Mouse (Mus musculus): ENCODE measurements around the gene Lgals9.

Lgals9 gene

DNA sequence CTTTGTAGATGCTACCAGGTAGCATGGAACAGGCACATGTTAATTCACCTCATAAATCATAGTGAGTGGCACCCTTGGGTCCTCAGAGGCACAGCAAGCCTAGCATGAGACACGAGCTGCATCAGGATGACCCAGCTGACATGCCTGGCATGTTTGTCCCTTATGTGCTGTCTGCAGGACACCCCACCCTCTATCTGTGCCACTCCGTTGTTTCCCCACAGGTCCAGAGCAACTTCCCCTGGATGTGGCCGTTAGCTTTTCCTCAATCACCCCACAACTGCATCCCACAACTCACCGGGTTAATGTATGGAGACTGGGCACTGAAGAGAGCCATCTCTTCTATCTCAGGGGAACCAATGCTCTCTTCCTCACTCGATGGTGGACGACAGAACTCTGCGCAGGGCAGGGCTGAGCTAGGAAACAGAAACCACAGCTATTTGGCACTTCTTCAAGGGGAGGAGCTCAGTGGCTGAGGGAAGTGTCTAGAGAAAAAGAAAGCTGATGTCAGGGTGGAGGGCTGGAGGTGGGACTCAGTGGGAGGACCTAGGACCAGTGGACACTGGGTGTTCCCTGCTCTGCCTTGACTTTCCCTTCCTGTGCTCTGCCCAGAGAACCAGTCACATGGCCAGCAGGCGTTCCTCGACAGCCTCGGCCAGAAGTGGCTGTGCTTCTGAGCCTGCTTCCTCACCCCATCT, at the start of gene Lgals9:
Gene Lgals9 (minus strand): TSS at position 464 of the 695 bp plus-strand sequence.
- in situ Hi-C loops (cut with MboI), result no loop called here

DNA sequence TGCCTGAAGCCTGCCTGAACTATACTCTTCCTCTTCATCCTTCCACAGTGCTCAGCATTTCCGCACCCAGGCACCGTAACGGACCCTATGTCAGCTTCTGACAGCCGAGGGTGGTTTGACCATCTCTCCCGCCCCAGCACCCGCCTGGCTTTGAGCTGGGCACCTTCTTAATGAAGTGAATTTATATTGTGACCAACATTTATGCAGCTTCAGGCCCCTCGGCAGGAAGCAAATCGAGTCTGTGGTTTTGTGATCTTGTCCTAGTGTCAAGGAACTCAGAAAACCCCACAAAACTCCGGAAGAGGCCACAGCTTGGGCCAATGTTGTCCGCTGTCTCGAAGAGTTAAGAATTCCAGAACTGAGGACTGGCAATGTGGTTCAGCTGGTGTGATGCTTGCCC, 48.9 kb upstream of the Lgals9 start:
- in situ Hi-C loops (cut with MboI), result loop anchor here (5.0 kb wide), 1 partner anchor 179 kb away; no protein-coding TSS in a partner anchor

DNA sequence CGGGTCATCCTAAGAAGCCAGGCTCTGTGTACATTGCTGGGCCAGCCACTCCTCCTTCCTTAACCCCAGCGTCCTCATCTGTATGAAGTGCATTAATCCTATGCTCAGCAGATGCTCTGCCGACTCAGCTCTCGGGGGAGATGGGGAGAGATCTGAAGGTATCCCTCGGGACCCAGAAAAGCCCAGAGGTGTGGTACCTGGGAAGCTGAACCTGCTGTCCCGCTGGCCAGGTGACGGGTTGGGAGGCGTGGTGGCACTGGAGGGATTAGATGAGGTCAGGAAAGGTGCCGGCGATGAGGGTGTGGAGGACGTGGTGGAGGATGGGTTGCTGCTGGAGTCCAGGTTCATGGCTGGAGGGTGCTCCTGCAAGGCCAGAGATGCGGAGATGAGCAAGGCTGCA, 48.3 kb upstream of the Lgals9 start:
- in situ Hi-C loops (cut with MboI), result loop anchor here (5.0 kb wide), 1 partner anchor 179 kb away; no protein-coding TSS in a partner anchor

DNA sequence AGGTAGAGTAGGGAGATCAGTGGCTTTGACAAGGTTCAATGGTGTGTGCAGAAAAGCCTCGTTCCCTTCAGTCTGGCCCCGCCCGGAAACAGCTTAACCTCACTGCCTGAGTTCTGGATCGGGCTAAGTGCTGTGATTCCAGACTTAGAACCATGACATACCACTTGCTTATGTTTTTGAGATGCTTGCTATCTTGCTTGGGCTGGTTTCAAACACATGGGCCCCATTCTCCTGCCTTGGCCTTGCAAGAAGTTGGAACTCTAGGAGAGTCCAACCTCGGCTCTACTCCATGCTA, 46.7 kb upstream of the Lgals9 start:
- in situ Hi-C loops (cut with MboI), result loop anchor here (5.0 kb wide), 1 partner anchor 181 kb away; no protein-coding TSS in a partner anchor

DNA sequence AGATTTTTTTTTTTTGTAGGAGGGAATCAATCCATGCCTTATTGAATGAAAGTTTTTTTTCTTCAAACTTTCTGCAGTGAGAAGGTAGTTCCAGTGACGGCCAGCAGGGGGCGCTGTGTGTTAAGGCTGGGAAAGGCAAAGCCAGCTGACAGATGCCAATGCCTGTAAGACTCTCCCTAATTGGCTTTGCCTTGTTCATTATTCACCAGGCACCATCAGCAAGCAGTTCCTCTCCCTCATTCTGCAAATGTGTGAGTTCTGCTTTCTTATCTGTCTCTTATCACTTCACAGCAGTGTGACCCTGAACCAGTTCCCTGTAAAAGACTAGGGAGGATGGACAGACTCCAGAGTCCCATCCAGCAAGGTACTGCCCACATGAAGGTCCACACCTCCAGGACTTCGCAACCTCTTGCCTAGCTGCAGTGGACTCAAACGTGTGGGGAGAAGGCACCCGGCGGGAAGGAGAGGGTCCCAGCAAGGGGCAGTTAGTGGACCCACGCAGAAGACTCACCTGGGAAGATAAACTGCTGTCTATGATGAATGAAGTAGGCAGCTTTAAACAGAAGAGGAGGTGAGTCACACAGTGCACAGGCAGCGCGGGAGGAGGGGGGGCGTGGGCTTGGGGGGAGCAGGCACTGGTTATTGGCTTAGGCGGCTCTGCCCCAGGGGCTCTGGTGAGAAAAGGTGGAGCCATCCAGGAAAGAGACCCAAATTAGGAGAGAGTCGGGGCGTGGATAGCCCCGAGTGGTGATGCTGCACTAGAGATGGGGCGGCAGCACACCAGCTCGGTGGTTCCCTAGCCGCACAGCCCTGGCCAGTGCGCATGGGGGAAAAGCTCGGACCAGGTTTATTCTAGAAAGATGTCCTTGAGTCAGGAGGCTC, 46.1 kb upstream of the Lgals9 start:
- in situ Hi-C loops (cut with MboI), result loop anchor here (5.0 kb wide), 1 partner anchor 181 kb away; no protein-coding TSS in a partner anchor

DNA sequence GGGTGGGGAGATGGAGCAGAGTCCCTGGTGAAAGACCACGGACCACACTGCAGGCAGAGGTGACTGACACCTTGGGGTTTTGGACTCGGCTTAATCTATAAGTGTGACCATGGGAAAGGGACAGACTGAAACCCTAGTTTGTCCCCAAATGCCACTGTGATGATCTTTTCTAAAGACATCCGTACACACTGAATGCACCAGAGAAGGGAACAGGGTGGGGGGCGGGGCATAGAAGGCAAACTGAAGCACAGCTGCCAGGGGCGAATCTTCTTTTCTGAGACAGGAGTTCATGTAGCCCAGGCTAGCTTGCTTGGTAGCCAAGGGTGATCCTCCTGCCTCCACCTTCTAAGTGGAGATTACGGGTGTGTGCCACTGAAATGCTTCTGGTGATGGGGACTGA, 39.0 kb upstream of the Lgals9 start:
- in situ Hi-C loops (cut with MboI), result no loop called here

DNA sequence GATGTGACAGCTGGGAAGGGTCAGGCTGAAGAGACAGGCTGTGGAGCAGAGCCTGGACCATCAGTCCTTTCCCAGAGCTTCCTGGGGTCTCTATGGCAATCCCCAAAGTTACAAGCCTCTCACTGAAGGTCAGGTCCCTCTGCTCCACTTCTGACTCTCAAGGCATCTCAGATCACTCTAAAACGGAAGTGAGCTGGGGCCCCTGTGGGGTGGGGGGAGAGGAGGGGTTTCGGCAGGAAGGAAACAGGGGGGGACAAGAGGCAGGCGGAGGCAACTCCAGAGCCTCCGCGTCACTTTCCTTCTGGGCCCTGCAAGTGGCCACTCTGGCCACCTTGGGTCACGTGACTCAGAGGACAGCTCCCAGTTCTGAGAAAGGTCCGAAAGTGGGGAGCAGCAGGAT, 38.6 kb upstream of the Lgals9 start:
- in situ Hi-C loops (cut with MboI), result no loop called here

DNA sequence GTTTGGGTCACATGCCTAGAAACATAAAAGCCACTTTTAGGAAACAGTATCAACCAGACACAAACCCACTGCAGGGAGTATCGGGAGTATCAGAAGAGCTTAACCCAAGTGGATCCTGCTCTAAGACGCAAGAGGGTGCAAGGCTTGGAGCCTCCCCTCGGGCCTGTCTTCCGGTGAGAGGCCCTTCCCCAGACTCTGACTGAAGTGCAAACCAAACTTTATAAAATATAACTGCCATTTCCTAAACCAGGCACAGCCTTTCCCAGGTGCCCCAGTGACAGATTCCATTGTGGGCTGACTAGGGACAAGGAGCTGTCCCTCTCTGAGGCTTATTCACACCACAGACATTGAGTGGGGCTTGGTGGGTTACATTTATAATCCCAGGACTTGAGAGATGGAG, 38.1 kb upstream of the Lgals9 start:
- in situ Hi-C loops (cut with MboI), result no loop called here

DNA sequence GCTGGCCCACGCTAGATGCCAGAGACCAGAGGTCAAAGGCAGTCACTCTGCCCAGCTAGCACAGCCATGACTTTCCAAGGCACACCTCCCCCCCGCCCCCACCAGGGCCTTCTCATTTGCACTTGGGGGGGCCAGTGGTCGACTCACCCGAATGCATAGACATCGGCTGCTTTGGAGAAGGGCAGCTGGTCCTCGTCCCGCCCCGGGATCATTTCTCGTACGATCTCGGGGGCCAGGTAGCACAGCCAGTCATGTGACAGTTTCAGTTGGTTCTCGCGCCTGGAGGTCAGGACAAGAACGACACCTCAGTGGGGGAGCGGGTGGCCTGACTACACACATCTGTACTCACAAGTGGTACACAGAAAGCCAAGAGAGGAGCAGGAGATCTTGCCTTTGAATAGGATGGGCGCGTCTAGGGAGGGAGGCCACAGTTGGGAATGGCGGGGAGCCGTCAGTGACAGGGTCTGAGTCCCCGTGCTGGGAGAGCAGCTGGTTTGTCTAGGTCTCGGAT, 35.8 kb upstream of the Lgals9 start:
- in situ Hi-C loops (cut with MboI), result no loop called here

DNA sequence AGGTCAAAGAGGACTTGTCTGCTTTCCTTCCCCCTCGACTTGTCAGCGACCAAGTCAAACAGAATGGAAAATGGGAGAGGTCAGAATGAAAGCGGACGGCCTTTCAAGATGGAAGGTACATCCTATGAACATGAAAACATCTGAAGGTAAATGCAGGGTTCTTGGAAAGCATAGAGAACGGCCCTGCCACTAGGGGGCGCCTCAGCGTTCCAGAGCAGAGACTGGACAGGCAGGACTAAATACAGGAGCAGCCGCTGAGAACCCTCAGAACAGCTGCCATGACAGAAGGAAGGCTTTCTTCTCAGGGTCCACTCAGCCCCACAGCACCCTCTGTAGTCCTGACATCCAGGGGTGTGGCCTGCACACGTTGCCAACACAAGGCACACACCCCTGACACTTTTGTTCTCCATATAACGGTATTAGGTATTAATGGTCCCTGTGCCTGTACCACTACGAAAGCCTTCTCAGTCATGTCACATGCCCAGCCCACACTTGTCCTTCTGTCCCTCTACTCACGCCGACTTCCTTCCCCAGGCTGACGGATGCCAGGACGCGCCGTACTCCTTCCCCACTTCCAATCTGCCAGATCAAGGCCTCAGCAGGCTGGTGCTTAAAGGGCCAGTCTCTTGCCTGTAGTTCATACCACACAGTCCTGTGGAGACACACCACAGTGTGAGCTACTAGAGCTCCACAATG, 35.2 kb upstream of the Lgals9 start:
- in situ Hi-C loops (cut with MboI), result no loop called here

DNA sequence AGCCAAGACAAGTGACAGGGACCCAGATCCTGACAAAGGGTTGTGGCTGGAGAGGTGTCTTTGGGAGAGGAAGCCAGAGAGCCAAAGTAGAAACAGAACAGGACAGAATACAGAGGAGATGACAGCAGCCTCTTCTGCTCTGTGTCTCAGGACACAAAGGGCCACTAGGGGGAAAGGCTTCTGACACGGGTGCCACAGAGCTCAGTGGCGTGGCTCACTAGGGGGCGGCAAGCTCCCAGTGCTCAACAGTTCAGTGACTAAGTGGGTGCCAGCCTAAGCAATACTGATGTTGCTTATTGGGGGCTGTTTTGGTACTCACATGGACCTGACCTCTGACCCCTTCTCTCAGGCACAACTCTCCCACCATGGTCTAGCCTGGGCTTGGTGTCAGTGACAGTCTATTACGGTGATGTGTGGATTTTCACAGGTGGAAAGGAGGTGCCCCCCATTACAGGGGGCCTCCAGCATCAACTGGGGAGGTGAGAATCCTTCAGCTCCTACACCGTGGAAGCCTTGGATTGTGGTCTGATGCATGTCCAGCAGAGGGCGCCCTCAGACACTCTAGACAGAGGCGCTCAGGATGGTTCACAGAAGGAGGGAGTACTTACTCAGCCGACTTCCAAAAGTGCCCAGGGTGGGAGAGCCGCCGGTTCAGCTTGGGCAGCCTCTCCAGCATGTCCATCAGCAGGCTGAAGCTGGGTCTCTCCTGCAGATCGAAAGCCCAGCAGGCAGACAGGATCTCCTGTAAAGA, 34.4 kb upstream of the Lgals9 start:
- in situ Hi-C loops (cut with MboI), result no loop called here

DNA sequence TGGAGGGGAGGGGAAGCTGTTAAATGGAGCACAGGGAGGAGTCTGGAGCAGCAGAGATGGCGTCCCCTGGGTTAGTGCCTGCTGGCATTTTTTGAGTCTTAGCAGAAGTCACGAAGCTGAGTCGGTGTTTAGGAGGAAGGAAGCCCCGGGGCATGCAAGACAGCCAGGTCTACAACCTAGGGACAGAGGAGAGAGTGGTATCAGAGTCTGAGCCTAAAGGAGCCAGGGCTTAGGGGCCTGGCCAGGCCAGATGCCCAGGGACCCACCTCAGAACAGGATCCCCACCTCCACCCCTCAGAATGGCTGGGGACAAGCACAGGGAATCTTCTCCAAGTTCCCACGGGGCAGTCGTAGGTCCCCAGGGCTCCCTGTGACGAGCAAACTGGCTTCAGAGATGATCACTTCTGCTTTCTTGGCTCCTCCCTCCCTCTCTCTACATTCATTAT, 32.4 kb upstream of the Lgals9 start:
- in situ Hi-C loops (cut with MboI), result no loop called here

DNA sequence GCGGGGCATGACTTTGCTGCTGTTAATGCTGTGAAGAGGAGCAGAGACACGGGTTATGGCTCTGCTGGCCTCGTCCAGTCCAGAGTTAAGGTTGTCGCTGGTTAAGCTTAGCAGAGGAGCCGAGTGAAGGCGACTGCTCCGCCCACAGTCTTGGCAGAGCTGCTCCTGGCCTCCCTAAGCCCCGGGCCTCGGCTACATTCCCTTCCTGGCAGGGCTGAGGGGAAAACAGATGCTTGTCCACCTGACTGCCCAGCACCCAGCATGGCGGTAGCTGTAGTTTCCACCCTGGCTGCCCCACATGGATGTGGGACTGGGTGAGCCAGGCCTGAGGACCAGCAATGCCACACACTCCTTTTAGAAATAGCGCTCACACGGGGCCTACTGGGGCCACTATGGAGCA, 31.5 kb upstream of the Lgals9 start:
- in situ Hi-C loops (cut with MboI), result no loop called here

DNA sequence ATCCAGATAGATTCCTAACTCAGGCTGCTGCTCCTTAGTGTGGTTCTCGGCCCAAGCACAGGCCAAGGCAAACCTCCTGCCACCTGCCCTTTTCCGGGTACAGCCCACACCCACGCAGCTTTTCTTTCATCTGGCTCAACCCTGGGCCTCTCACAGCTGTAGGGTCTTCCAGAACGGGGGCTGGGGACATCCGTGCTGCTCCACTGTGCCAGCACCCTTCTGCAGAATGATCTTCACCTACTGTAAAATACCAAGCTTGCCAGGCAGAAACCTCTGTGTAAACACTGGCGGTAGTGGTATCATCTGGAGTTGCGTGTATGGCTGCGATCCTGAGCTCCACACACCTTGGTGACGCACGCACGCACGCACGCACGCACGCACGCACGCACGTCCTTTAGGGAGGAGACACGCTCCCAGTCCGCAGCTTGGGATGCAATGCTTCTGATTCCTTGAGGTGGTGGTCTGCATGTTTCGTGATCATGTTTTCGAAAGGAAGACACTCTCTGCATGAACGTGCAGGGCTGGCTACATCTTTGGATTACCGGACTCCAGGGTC, 31.0 kb upstream of the Lgals9 start:
- in situ Hi-C loops (cut with MboI), result no loop called here

DNA sequence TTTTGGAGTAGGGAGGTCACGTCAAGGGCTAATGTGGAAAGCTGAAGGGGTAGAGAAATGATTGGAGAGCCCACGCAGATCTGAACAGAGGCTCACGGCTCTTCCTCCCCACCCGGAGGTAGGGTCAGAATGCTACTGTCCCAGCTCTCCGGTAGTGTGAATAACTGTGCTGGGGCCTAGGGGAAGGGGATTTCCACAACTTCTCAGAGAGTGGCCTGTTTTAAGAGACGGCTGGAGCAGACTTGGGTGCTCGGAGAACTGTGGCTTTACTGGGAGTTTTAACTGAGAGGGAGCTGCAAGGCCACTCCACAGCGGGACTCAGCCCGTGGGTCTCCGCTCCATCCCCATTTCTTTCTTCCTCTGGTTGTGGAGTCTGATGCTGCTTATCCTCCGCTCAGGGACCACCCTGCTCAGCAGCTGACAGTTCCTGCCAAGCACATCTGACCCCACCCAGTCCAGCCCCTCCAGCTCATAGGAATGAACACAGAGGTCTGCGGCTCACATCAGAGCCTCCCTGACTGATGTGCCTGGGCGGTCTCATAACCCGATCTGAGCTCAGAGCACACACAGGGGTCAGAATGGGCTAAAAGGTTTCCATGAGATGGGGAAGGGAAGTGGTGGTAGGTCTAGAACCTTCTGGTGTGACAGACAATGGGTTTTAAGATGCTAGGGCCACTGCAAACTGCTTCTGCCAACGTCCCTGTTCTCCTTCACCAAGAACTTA, 30.0 kb upstream of the Lgals9 start:
- in situ Hi-C loops (cut with MboI), result no loop called here

DNA sequence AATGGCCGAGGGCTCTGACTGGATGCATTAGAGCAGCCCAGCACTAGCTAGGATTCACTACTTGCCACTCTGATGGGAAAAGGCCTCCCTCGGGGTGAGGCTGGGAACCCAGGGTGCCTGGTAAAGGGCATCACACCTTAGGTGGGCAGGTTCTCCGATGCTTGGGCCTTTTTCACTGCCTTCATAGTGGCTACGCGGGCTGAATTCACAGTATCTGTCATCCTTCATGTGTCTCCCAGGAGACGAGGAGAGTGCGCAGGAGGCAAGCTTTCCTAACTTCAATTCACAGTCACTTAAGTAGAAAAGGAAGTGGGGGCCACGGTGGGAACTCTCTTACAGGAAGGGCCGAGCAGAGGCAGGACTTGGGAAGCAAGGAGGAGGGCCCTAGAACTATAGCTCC, 29.1 kb upstream of the Lgals9 start:
- in situ Hi-C loops (cut with MboI), result no loop called here

DNA sequence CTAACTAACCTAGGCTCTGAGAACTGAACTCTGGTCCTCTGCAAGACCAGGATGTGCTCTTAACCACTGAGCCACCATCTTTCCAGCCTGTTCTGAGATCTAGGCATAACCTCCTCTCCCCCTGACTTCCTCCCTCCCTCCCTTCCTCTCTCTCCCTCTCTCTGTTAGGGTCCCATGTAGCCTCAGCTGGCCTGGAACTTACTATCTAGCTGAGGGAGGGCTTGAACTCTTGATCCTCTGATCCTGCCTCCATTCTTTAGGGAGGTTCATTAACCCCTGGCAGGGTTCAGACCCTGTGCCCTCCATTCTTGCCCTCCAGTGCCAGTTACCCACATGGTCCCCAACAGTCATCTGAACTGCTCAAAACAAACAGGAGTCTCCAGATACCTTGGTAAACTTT, 28.3 kb upstream of the Lgals9 start:
- in situ Hi-C loops (cut with MboI), result no loop called here

DNA sequence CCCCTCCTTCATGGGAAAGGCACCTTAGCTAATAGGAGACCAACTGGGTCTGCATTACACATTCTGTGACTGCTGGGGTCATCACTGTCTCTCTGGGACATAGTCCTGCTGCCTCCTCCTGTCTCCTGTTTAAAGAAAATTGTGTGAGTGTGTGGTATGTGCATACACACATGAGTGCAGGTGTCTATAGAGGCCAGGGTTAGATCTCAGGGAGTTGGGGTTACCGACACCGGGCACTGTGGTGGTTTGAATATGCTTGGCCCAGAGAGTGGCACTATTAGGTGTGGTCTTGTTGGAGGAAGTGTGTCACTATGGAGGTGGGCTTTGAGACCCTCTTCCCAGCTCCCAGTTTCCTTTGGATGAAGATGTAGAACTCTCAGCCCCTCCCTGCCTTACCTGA, 27.8 kb upstream of the Lgals9 start:
- in situ Hi-C loops (cut with MboI), result no loop called here

DNA sequence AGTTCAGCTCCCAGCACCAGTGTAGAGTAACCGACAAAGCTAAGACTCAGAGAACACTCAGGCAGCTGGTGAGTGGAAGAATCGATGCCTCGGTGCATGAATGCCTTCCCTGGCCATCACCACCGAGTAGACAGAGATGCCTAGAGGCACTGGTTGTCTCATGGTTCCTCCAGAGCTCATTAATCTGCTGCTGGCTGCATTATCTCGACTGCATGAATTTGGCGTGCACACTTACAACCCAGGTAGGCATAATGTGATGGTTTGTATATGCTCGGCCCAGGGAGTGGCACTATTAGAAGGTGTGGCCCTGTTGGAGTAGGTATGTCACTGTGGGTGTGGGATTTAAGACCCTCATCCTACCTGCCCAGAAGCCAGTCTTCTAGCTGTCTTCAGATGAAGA, 24.1 kb upstream of the Lgals9 start:
- in situ Hi-C loops (cut with MboI), result no loop called here

DNA sequence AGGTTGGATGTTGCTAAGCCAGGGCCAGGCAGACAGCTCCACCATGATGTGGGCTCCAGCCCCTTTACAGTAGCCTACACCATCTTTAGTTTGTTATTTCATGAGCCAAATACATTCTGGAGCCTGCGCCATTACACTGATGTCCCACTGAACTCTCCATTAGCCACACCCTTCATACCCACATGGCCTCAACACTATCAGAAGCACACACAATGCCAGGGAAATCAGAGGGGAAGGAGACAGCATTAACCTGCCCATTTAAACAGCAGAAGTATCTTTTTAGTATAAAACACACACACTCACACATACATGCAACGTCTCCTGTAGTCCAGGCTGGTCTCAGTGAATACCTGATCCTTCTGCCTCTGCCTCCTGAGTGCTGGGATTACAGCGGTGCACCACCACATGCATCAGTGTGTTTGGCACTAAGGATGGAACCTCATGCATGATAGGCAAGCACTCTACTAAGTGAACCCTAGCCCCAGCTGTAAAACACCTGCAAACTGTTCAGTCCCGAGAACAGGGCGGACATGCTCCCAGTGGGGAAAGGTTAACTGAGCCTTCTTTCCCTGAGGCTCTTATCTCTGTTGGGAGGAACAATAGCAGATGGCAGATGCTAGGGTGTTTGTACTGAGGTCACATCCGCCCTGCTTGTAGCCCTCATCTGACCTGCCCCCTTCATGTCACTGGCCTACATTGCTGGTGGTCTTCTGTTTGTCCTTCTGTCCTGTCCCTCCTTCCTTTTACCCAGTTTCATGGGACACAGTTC, 23.4 kb upstream of the Lgals9 start:
- in situ Hi-C loops (cut with MboI), result no loop called here

Measured in mature B cell (primary cell).